Mouse (Mus musculus) heart, embryonic 12.5 days (tissue): ENCODE data around the gene Stk36. TPM values are rescaled to one million over a fixed set of nuclear protein-coding genes. Genes with fewer than 3 reads are reported as not detected.

ENCODE experiments used
- ATAC-seq: fragments of 200-750 bp; cut with Nextera tagmentation; 2 replicates; pipeline ENCODE4 v1.8.0; 2017; ENCODE audit warnings: moderate TSS enrichment, moderate library complexity; ENCODE audit not compliant: insufficient number of reproducible peaks, low FRiP score
- H3K27ac ChIP-seq: fragments of 300-500 bp; sonication (generic); 2 replicates; pipeline ENCODE4 v1.5.1; 2016; ENCODE audit warnings: mild to moderate bottlenecking, moderate library complexity; ENCODE audit not compliant: poor library complexity, severe bottlenecking
- H3K27me3 ChIP-seq: fragments of 300-500 bp; sonication (generic); replicated peaks from 2 replicates; pipeline ENCODE4 v1.6.1; 2016; ENCODE audit warnings: mild to moderate bottlenecking, moderate library complexity
- H3K36me3 ChIP-seq: fragments of 300-500 bp; sonication (generic); 2 replicates; pipeline ENCODE4 v1.6.1; 2016; ENCODE audit warnings: mild to moderate bottlenecking, moderate library complexity
- H3K4me1 ChIP-seq: fragments of 300-500 bp; sonication (generic); replicated peaks from 2 replicates; pipeline ENCODE4 v1.6.1; 2016; ENCODE audit warnings: mild to moderate bottlenecking
- H3K4me2 ChIP-seq: fragments of 300-500 bp; sonication (generic); 2 replicates; pipeline ENCODE4 v1.6.1; 2016; ENCODE audit warnings: mild to moderate bottlenecking, moderate library complexity
- H3K4me3 ChIP-seq: fragments of 300-500 bp; sonication (generic); 2 replicates; pipeline ENCODE4 v1.5.1; 2016; ENCODE audit warnings: mild to moderate bottlenecking
- H3K9ac ChIP-seq: fragments of 300-500 bp; sonication (generic); 2 replicates; pipeline ENCODE4 v1.6.1; 2016; ENCODE audit warnings: mild to moderate bottlenecking, moderate library complexity
- H3K9me3 ChIP-seq: fragments of 300-500 bp; sonication (generic); replicated peaks from 2 replicates; pipeline ENCODE4 v1.6.1; 2016; ENCODE audit warnings: mild to moderate bottlenecking, moderate library complexity
- WGBS: fragments of 180-500 bp; shearing (Covaris S2); methylation state at CpG from one replicate; pipeline ENCODE4 v1.1.7; 2016; 5-methylcytosine and 5-hydroxymethylcytosine counted together
- polyA plus RNA-seq: library from polyadenylated mRNA; unstranded; fragments of >200 nt; fragmentation: Nextera tagmentation; extraction: Ambion mirVana; gene quantifications from 2 replicates; pipeline ENCODE4 v1.2.1, GENCODE M21; 2016

Stk36 gene
- polyA plus RNA-seq, 1 experiment from 2014 or later: 4.4 TPM

- peaks cover 11% of the 10 kb centered on the region for H3K4me1 ChIP-seq
- whole genome bisulfite sequencing: 8% methylated on average over 26 of the region's 26 CpGs
- peak; percentile 60 for ATAC-seq
These were observed 561 bp upstream of the Stk36 start for GRCm38 (mm10) chr1:74600501-74601266.

GRCm38 (mm10) chr1:74624183-74624582 is 22.9 kb downstream of the Stk36 start:
- Histone ChIP-seq H3K9ac (no peak overlapping the region), H3K27me3 (no peaks in the 10 kb centered on the region), H3K9me3 (no peaks in the 10 kb centered on the region), H3K4me2 (no peak overlapping the region), H3K4me1 (no peaks in the 10 kb centered on the region), H3K27ac (no peak overlapping the region), H3K4me3 (no peak overlapping the region), H3K36me3 (no peaks in the 10 kb centered on the region)
- ATAC-seq: no peak
- 83% methylated on average over 1 of the region's 1 CpGs for WGBS

More at GRCm38 (mm10) chr1:74600501-74601266, 561 bp upstream of the Stk36 start:
- Histone ChIP-seq H3K9me3 (no peaks in the 10 kb centered on the region), H3K27me3 (no peaks in the 10 kb centered on the region), H3K27ac (peak overlapping the region; percentile 21; the same call in 1 of the 2 replicates), H3K9ac (peak overlapping the region; percentile 91), H3K36me3 (peaks cover 28% of the 10 kb centered on the region), H3K4me2 (peak overlapping the region; percentile 84), H3K4me3 (peak overlapping the region; percentile 95)

GRCm38 (mm10) chr1:74626076-74626475 is 24.8 kb downstream of the Stk36 start:
- Histone ChIP-seq H3K36me3 (no peaks in the 10 kb centered on the region), H3K4me3 (no peak overlapping the region), H3K4me2 (no peak overlapping the region), H3K27me3 (no peaks in the 10 kb centered on the region), H3K9me3 (no peaks in the 10 kb centered on the region), H3K4me1 (no peaks in the 10 kb centered on the region), H3K27ac (no peak overlapping the region), H3K9ac (no peak overlapping the region)
- WGBS: 70% methylated on average over 4 of the region's 4 CpGs
- no peak for ATAC-seq

- no peak for ATAC-seq
- Histone ChIP-seq H3K4me3 (no peak overlapping the region), H3K36me3 (no peaks in the 10 kb centered on the region), H3K9me3 (no peaks in the 10 kb centered on the region), H3K4me2 (no peak overlapping the region), H3K27ac (no peak overlapping the region), H3K27me3 (no peaks in the 10 kb centered on the region), H3K4me1 (no peaks in the 10 kb centered on the region), H3K9ac (no peak overlapping the region)
- WGBS: 46% methylated on average over 7 of the region's 7 CpGs
These were observed 26.8 kb downstream of the Stk36 start for GRCm38 (mm10) chr1:74628001-74628400.

GRCm38 (mm10) chr1:74632734-74633133 is 31.5 kb downstream of the Stk36 start:
- Histone ChIP-seq H3K9me3 (no peaks in the 10 kb centered on the region), H3K36me3 (no peaks in the 10 kb centered on the region), H3K27ac (no peak overlapping the region), H3K9ac (no peak overlapping the region), H3K4me2 (no peak overlapping the region), H3K4me3 (no peak overlapping the region), H3K4me1 (no peaks in the 10 kb centered on the region), H3K27me3 (no peaks in the 10 kb centered on the region)
- 74% methylated on average over 4 of the region's 4 CpGs for WGBS
- no peak for ATAC-seq

GRCm38 (mm10) chr1:74643524-74643923 is 42.3 kb downstream of the Stk36 start:
- Histone ChIP-seq H3K27ac (no peak overlapping the region), H3K36me3 (no peaks in the 10 kb centered on the region), H3K4me2 (peak overlapping the region; percentile 46), H3K27me3 (no peaks in the 10 kb centered on the region), H3K9me3 (no peaks in the 10 kb centered on the region), H3K4me1 (peaks cover 4% of the 10 kb centered on the region; the same call in 1 of the 2 replicates), H3K9ac (no peak overlapping the region), H3K4me3 (no peak overlapping the region)
- 41% methylated on average over 2 of the region's 2 CpGs for WGBS
- no peak for ATAC-seq

- H3K4me3 ChIP-seq: no peak overlapping the region
These were observed 42.7 kb downstream of the Stk36 start for GRCm38 (mm10) chr1:74643926-74644325.

GRCm38 (mm10) chr1:74661448-74662195 is 60.4 kb downstream of the Stk36 start, which contains the start of gene Ttll4:
Gene Ttll4 (plus strand): TSS chr1:74661745.
- peak; percentile 99 for ATAC-seq
- Histone ChIP-seq H3K4me3 (peak within 1 kb of the TSS; percentile 75), H3K27me3 (no peaks in the 10 kb centered on the region), H3K27ac (peak within 1 kb of the TSS; percentile 93), H3K36me3 (0 out of 2 replicates have a peak, but pooled peaks cover 1% of the 10 kb centered on the region), H3K4me2 (peak within 1 kb of the TSS; percentile 64), H3K4me1 (peaks cover 23% of the 10 kb centered on the region), H3K9ac (peak within 1 kb of the TSS; percentile 92), H3K9me3 (no peaks in the 10 kb centered on the region)
- WGBS: under 1% methylated on average over 62 of the region's 66 CpGs

More at GRCm38 (mm10) chr1:74643926-74644325, 42.7 kb downstream of the Stk36 start:
- H3K27me3 ChIP-seq: no peaks in the 10 kb centered on the region
- peaks cover 4% of the 10 kb centered on the region; the same call in 1 of the 2 replicates for H3K4me1 ChIP-seq
- H3K27ac ChIP-seq: no peak overlapping the region
- no peaks in the 10 kb centered on the region for H3K36me3 ChIP-seq
- ATAC-seq: peak; percentile 73; the same call in 1 of the 2 replicates
- H3K4me2 ChIP-seq: no peak overlapping the region
- no peaks in the 10 kb centered on the region for H3K9me3 ChIP-seq
- H3K9ac ChIP-seq: no peak overlapping the region

GRCm38 (mm10) chr1:74662253-74662865 is 61.1 kb downstream of the Stk36 start:
- Histone ChIP-seq H3K4me1 (peaks cover 28% of the 10 kb centered on the region), H3K36me3 (0 out of 2 replicates have a peak, but pooled peaks cover 4% of the 10 kb centered on the region), H3K9ac (peak overlapping the region; percentile 92), H3K27me3 (no peaks in the 10 kb centered on the region), H3K4me3 (peak overlapping the region; percentile 75), H3K27ac (peak overlapping the region; percentile 93), H3K9me3 (no peaks in the 10 kb centered on the region), H3K4me2 (peak overlapping the region; percentile 64)
- ATAC-seq: no peak
- 4% methylated on average over 13 of the region's 13 CpGs for WGBS

GRCm38 (mm10) chr1:74665153-74665552 is 63.9 kb downstream of the Stk36 start:
- Histone ChIP-seq H3K4me2 (no peak overlapping the region), H3K27me3 (no peaks in the 10 kb centered on the region), H3K9me3 (no peaks in the 10 kb centered on the region), H3K4me1 (peaks cover 38% of the 10 kb centered on the region), H3K9ac (no peak overlapping the region), H3K36me3 (0 out of 2 replicates have a peak, but pooled peaks cover 8% of the 10 kb centered on the region), H3K4me3 (no peak overlapping the region), H3K27ac (no peak overlapping the region)
- no peak for ATAC-seq
- WGBS: 44% methylated on average over 6 of the region's 6 CpGs

- no peak overlapping the region for H3K4me2 ChIP-seq
- H3K27me3 ChIP-seq: no peaks in the 10 kb centered on the region
- H3K9ac ChIP-seq: no peak overlapping the region
- WGBS: 72% methylated on average over 3 of the region's 3 CpGs
- peaks cover 41% of the 10 kb centered on the region for H3K4me1 ChIP-seq
- no peak overlapping the region; the same call in 1 of the 2 replicates for H3K27ac ChIP-seq
- no peak for ATAC-seq
- H3K4me3 ChIP-seq: no peak overlapping the region
- no peaks in the 10 kb centered on the region for H3K9me3 ChIP-seq
- peaks cover 26% of the 10 kb centered on the region for H3K36me3 ChIP-seq
These were observed 67.1 kb downstream of the Stk36 start for GRCm38 (mm10) chr1:74668371-74668770.
